Mouse (Mus musculus): ENCODE measurements around the gene Oas3. TPM values are rescaled to one million over a fixed set of nuclear protein-coding genes. Genes with fewer than 3 reads are reported as not detected.

Gene Oas3
- 10 to 100 TPM; 15.4 to 27.4 TPM for total RNA-seq (2023)

DNA sequence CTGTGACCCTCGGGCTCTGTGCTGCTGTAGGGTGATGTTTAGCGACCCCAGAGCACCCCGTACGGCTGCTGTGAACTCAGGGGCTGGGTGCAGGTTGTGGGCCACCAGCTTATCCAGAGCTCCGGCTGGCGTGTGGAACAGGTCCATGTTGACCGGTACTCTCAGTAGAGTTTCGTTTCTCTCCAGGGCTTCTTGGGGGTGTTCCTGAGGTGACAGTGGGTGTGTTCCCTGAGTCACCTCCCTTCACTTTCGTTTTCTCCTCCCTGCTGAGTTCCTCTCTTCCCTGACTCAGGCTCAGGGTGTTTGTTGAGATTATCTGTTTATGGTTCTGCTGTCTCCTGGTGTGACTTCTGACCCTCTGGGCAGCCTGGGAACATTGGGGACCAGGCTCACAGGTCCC lies at the start of gene Oas3:
Oas3 (minus strand) TSS at position 184 of the 400 bp plus-strand sequence.

GRCm38 (mm10) chr5:120811951-120812819 lies 34.7 kb upstream of the Oas3 start, which contains the start of gene Oas1c:
Gene Oas1c, minus strand, starts transcription at chr5:120812514.

DNA sequence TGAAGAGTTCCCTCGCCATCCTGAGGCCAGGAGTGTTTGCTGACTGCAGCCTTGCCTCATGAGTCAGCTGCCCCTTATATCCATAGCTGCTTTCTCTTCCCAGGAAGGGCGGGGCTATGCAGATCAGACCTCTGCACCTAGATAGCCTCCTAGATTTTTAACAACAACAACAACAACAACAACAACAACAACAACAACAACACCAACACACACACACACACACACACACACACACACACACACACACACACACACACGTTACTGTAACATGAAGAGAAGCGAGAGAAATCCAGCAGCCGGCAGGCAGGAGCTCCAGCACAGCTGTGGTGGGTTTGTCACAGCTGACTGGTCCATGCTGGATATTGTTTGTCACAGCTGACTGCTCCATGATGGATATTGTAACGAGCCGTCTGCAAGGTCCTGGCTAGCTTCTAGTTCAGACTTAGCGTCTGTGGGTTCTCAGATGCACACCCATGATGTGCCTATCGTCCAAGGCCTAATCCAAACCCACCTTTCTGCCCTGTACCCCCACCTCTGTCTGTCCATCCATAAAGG lies 18.1 kb upstream of the Oas3 start, which contains the start of gene Oas1e:
Oas1e (minus strand) TSS at position 51 of the 555 bp plus-strand sequence.

DNA sequence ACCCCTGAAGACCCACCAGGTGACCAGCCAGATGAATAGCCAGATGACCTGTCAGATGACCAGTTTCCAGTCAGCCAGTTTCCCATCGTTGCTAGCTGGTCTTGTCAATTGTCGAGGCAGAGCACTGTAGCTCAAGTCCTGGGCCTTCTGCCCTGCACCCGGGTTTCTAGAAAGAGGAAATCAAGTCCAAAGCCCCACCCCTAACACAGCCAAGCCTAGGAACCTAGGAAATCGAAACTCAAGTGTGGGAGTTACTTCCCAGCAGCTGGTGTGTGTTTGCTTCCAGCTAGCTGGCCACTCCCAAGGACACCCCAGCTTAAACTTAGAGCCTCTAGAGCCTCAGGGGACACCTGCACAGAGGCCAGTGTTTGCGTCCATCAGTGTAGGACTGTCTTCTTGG lies 27.8 kb downstream of the Oas3 start, which contains the start of gene Oas2:
Oas2 (minus strand) TSS at position 166 of the 400 bp plus-strand sequence.

GRCm38 (mm10) chr5:120711827-120712226 lies 65.6 kb downstream of the Oas3 start, which contains the start of gene Dtx1:
Gene Dtx1, minus strand, starts transcription at chr5:120711927.

Other genes with a start within 250 kb of the Oas3 start
- gene Tpcn1, start 189.0 kb downstream of the Oas3 start, total RNA-seq (2023) = 10 to 100 TPM; 57.7 to 59.8 TPM
- 1 to 10 TPM; 1.0 to 1.9 TPM for gene Iqcd, start 188.6 kb downstream of the Oas3 start, total RNA-seq (2023)
- gene Rita1, start 165.1 kb downstream of the Oas3 start, total RNA-seq (2023) = 1 to 10 TPM; 5.4 to 8.3 TPM
- 100 to 1,000 TPM; 114 to 120 TPM for gene Ddx54, start 164.9 kb downstream of the Oas3 start, total RNA-seq (2023)
- not detected for gene Cfap73, start 143.4 kb downstream of the Oas3 start, total RNA-seq (2023)
- 10 to 100 TPM; 18.9 to 25.5 TPM for gene Rasal1, start 128.8 kb downstream of the Oas3 start, total RNA-seq (2023)
- 100 to 1,000 TPM; 257 to 297 TPM for gene Dtx1, start 65.7 kb downstream of the Oas3 start, total RNA-seq (2023)
- 1 to 10 TPM; 6.1 to 8.0 TPM for gene Oas2, start 27.8 kb downstream of the Oas3 start, total RNA-seq (2023)
- gene Oas1e, start 17.9 kb upstream of the Oas3 start, total RNA-seq (2023) = 1 to 10 TPM in 1 of 2 experiments, under 1 TPM in 1; 0.74 to 1.8 TPM
- gene Oas1c, start 34.9 kb upstream of the Oas3 start, total RNA-seq (2023) = 10 to 100 TPM; 11.0 to 13.1 TPM
- not detected for gene Oas1f, start 69.7 kb upstream of the Oas3 start, total RNA-seq (2023)
- gene Oas1h, start 83.8 kb upstream of the Oas3 start, total RNA-seq (2023) = not detected
- not detected for gene Oas1g, start 110.0 kb upstream of the Oas3 start, total RNA-seq (2023)
- 1 to 10 TPM; 3.1 to 5.1 TPM for gene Oas1a, start 129.9 kb upstream of the Oas3 start, total RNA-seq (2023)
- gene Oas1d, start 136.9 kb upstream of the Oas3 start, total RNA-seq (2023) = not detected
- not detected for gene Rph3a, start 232.4 kb upstream of the Oas3 start, total RNA-seq (2023)